Comparison of ENCODE assay signal across 8 mouse cellular contexts in genomic region chr9:64960978-64961320, GRCm38 (mm10). TPM values are rescaled to one million over a fixed set of nuclear protein-coding genes. Genes with fewer than 3 reads are reported as not detected.
DNase-seq lines count a peak whose midpoint lies in the region; ATAC-seq and TF ChIP-seq lines count a peak whose summit lies in the region.

No protein-coding gene starts in this region.

- no peaks in the 10 kb centered on the region for H3K9me3 ChIP-seq in hindbrain, embryonic 15.5 days
- H3K9me3 ChIP-seq in midbrain, embryonic 12.5 days, result no peaks in the 10 kb centered on the region

- H3K4me1 ChIP-seq in kidney, adult 2 months (ENCODE audit: control insufficient read depth, insufficient read depth, low read length), result peaks cover 6% of the 10 kb centered on the region
- H3K4me1 ChIP-seq in bone marrow macrophage, adult 2 months (ENCODE audit: control insufficient read depth, insufficient read depth, low read length), result peaks cover 13% of the 10 kb centered on the region
- peaks cover 20% of the 10 kb centered on the region for H3K4me1 ChIP-seq in hindbrain, embryonic 15.5 days (replicated peaks)
- H3K4me1 ChIP-seq in midbrain, embryonic 12.5 days, result peaks cover 12% of the 10 kb centered on the region

- H3K4me3 ChIP-seq in kidney, adult 2 months (ENCODE audit: insufficient read depth, low read depth, low read length), result peak overlapping the region; percentile 83
- H3K4me3 ChIP-seq in bone marrow macrophage, adult 2 months (ENCODE audit: insufficient read depth, low read length), result peak overlapping the region; percentile 97
- H3K4me3 ChIP-seq in hindbrain, embryonic 15.5 days, result peak overlapping the region; percentile 85
- H3K4me3 ChIP-seq in midbrain, embryonic 12.5 days, result peak overlapping the region; percentile 84

- TF ChIP-seq POLR2A in kidney, adult 2 months (IDR thresholded peaks at IDR 0.05; ENCODE audit: low read depth, low read length), result no peak
- TF ChIP-seq POLR2A in bone marrow macrophage, adult 2 months (IDR thresholded peaks at IDR 0.05; ENCODE audit: borderline replicate concordance, low read depth, low read length), result no peak

- no peaks in the 10 kb centered on the region for H3K36me3 ChIP-seq in kidney, adult 2 months (ENCODE audit: control insufficient read depth, insufficient read depth, low read length)
- H3K36me3 ChIP-seq in hindbrain, embryonic 15.5 days, result peaks cover 21% of the 10 kb centered on the region
- peaks cover 28% of the 10 kb centered on the region for H3K36me3 ChIP-seq in midbrain, embryonic 12.5 days

- ATAC-seq in hindbrain, embryonic 15.5 days (ENCODE audit: low FRiP score, low read depth), result peak; percentile 82
- peak; percentile 80 for ATAC-seq in midbrain, embryonic 12.5 days (ENCODE audit: low FRiP score, low read depth)

- H3K4me2 ChIP-seq in hindbrain, embryonic 15.5 days, result peak overlapping the region; percentile 89
- peak overlapping the region; percentile 85 for H3K4me2 ChIP-seq in midbrain, embryonic 12.5 days (replicated peaks)

- peak overlapping the region; percentile 95 for H3K9ac ChIP-seq in hindbrain, embryonic 15.5 days
- H3K9ac ChIP-seq in midbrain, embryonic 12.5 days (replicated peaks), result peak overlapping the region; percentile 81

- TF ChIP-seq CTCF in kidney, adult 2 months (conservative IDR thresholded peaks at IDR 0.05; ENCODE audit: insufficient read depth, insufficient read length, low read depth, low read length), result no peak
- TF ChIP-seq CTCF in bone marrow macrophage, adult 2 months (IDR thresholded peaks at IDR 0.05; ENCODE audit: low read depth, low read length), result no peak

- under 1% methylated on average over 17 of the region's 17 CpGs for WGBS in kidney, adult 2 months
- WGBS in hindbrain, embryonic 15.5 days, result under 1% methylated on average over 14 of the region's 17 CpGs
- 0% methylated on average over 17 of the region's 17 CpGs for WGBS in midbrain, embryonic 12.5 days

- H3K27ac ChIP-seq in kidney, adult 2 months (ENCODE audit: insufficient read depth, low read depth, low read length), result peak overlapping the region; percentile 76
- H3K27ac ChIP-seq in bone marrow macrophage, adult 2 months (ENCODE audit: insufficient read depth, low read depth, low read length), result peak overlapping the region; percentile 76
- H3K27ac ChIP-seq in hindbrain, embryonic 15.5 days (replicated peaks), result peak overlapping the region; percentile 86
- H3K27ac ChIP-seq in midbrain, embryonic 12.5 days (replicated peaks), result peak overlapping the region; percentile 85

- H3K27me3 ChIP-seq in kidney, adult 2 months (replicated peaks; ENCODE audit: control insufficient read depth, insufficient read depth, low read length), result no peaks in the 10 kb centered on the region
- no peaks in the 10 kb centered on the region for H3K27me3 ChIP-seq in hindbrain, embryonic 15.5 days
- H3K27me3 ChIP-seq in midbrain, embryonic 12.5 days, result no peaks in the 10 kb centered on the region

- no peak for DNase-seq in kidney, adult 2 months
- DNase-seq in kidney, postnatal 10 days, result no peak
- DNase-seq in adipocyte (ENCODE audit: low spot score), result no peak
- no peak for DNase-seq in layer of hippocampus, postnatal 10 days (ENCODE audit: low spot score in 2 of 2)
- no peak for DNase-seq in right cerebral cortex, postnatal 25 days

RNA-seq across cellular contexts. Expression of gene Ints14, which starts 0.2 kb away (rescaled TPM):
- polyA plus RNA-seq in kidney, adult 2 months (2012; rRNA removed), result 16.5 and 17.3 TPM in 2 replicates
- polyA plus RNA-seq in bone marrow macrophage, adult 2 months (2012; ENCODE audit: insufficient read depth, insufficient read length, missing spikeins), result 21.4 and 21.6 TPM in 2 replicates
- 33.3 and 35.8 TPM in 2 replicates for polyA plus RNA-seq in hindbrain, embryonic 15.5 days (2015; fragmentation: Nextera tagmentation; extraction: Ambion mirVana)
- polyA plus RNA-seq in midbrain, embryonic 12.5 days (2016; fragmentation: Nextera tagmentation; extraction: Ambion mirVana), result 58.4 and 60.4 TPM in 2 replicates
- total RNA-seq in layer of hippocampus, postnatal 10 days (2021), result 10 to 100 TPM; 21.9 to 23.3 TPM

RNA-seq across cellular contexts. Expression of gene Slc24a1, which starts 9.5 kb away (rescaled TPM):
- polyA plus RNA-seq in kidney, adult 2 months (2012; rRNA removed), result not detected in 2 replicates
- polyA plus RNA-seq in bone marrow macrophage, adult 2 months (2012; ENCODE audit: insufficient read depth, insufficient read length, missing spikeins), result not detected in 2 replicates
- 0.10 TPM in 1 of 2 replicates, not detected in the other for polyA plus RNA-seq in hindbrain, embryonic 15.5 days (2015; fragmentation: Nextera tagmentation; extraction: Ambion mirVana)
- not detected in 2 replicates for polyA plus RNA-seq in midbrain, embryonic 12.5 days (2016; fragmentation: Nextera tagmentation; extraction: Ambion mirVana)
- total RNA-seq in layer of hippocampus, postnatal 10 days (2021), result under 1 TPM; 0.07 to 0.25 TPM
